Mouse (Mus musculus): Measurements from ENCODE around the gene Sugp2. TPM values are rescaled to one million over a fixed set of nuclear protein-coding genes. Genes with fewer than 3 reads are reported as not detected.

Sugp2 gene
- polyA plus RNA-seq, 1 experiment from 2014 or later = 33.5 TPM

GRCm38 (mm10) chr8:70220236-70220840, 13.7 kb upstream of the Sugp2 start:
- Histone ChIP-seq H3K9me3 (ENCODE audit: low read depth, low read length) (no peaks in the 10 kb centered on the region), H3K4me2 (no peak overlapping the region), H3K27ac (ENCODE audit: low read depth) (no peak overlapping the region), H3K36me3 (ENCODE audit: insufficient read depth) (peaks cover 28% of the 10 kb centered on the region; the same call in 1 of the 2 replicates), H3K4me1 (ENCODE audit: insufficient read depth) (no peaks in the 10 kb centered on the region), H3K4me3 (ENCODE audit: low read depth, low read length) (no peak overlapping the region), H3K27me3 (ENCODE audit: insufficient read depth, low read length) (no peaks in the 10 kb centered on the region), H3K9ac (no peak overlapping the region)
- no peak for DNase-seq
- TF ChIP-seq CTCF (IDR thresholded peaks at IDR 0.05; ENCODE audit: low read depth) = no peak
- 63% methylated on average over 8 of the region's 8 CpGs for WGBS
- no peak for ATAC-seq (ENCODE audit: insufficient read depth)

- WGBS = 95% methylated on average over 3 of the region's 3 CpGs
- Histone ChIP-seq H3K4me1 (ENCODE audit: insufficient read depth) (no peaks in the 10 kb centered on the region), H3K4me2 (no peak overlapping the region), H3K9ac (no peak overlapping the region), H3K27me3 (ENCODE audit: insufficient read depth, low read length) (no peaks in the 10 kb centered on the region), H3K9me3 (ENCODE audit: low read depth, low read length) (no peaks in the 10 kb centered on the region), H3K4me3 (ENCODE audit: low read depth, low read length) (no peak overlapping the region), H3K36me3 (ENCODE audit: insufficient read depth) (peaks cover 33% of the 10 kb centered on the region; the same call in 1 of the 2 replicates), H3K27ac (ENCODE audit: low read depth) (no peak overlapping the region)
- no peak for DNase-seq
- ATAC-seq (ENCODE audit: insufficient read depth) = no peak
- no peak for TF ChIP-seq CTCF (IDR thresholded peaks at IDR 0.05; ENCODE audit: low read depth)
Observed at GRCm38 (mm10) chr8:70220911-70221310, 13.1 kb upstream of the Sugp2 start.

GRCm38 (mm10) chr8:70222041-70222440, 12.0 kb upstream of the Sugp2 start:
- 89% methylated on average over 12 of the region's 12 CpGs for whole genome bisulfite sequencing

GRCm38 (mm10) chr8:70223341-70223740, 10.7 kb upstream of the Sugp2 start:
- DNase-seq (peak; percentile 36), ATAC-seq (ENCODE audit: insufficient read depth) (no peak)
- TF ChIP-seq CTCF (IDR thresholded peaks at IDR 0.05; ENCODE audit: low read depth) = peak; percentile 67
- WGBS = 48% methylated on average over 6 of the region's 6 CpGs
- Histone ChIP-seq H3K27me3 (ENCODE audit: insufficient read depth, low read length) (no peaks in the 10 kb centered on the region), H3K4me2 (no peak overlapping the region), H3K9ac (no peak overlapping the region), H3K4me3 (ENCODE audit: low read depth, low read length) (no peak overlapping the region), H3K4me1 (ENCODE audit: insufficient read depth) (no peaks in the 10 kb centered on the region), H3K36me3 (ENCODE audit: insufficient read depth) (peaks cover 41% of the 10 kb centered on the region; the same call in 1 of the 2 replicates), H3K27ac (ENCODE audit: low read depth) (no peak overlapping the region), H3K9me3 (ENCODE audit: low read depth, low read length) (no peaks in the 10 kb centered on the region)

More at GRCm38 (mm10) chr8:70222041-70222440, 12.0 kb upstream of the Sugp2 start:
- no peaks in the 10 kb centered on the region for H3K4me1 ChIP-seq (ENCODE audit: insufficient read depth)
- no peak overlapping the region for H3K9ac ChIP-seq
- no peak overlapping the region for H3K4me3 ChIP-seq (ENCODE audit: low read depth, low read length)
- TF ChIP-seq CTCF (IDR thresholded peaks at IDR 0.05; ENCODE audit: low read depth) = no peak
- H3K9me3 ChIP-seq (ENCODE audit: low read depth, low read length) = no peaks in the 10 kb centered on the region
- H3K36me3 ChIP-seq (ENCODE audit: insufficient read depth) = peaks cover 37% of the 10 kb centered on the region; the same call in 1 of the 2 replicates
- DNase-seq (no peak), ATAC-seq (ENCODE audit: insufficient read depth) (no peak)
- H3K4me2 ChIP-seq = no peak overlapping the region
- no peaks in the 10 kb centered on the region for H3K27me3 ChIP-seq (ENCODE audit: insufficient read depth, low read length)
- H3K27ac ChIP-seq (ENCODE audit: low read depth) = no peak overlapping the region

GRCm38 (mm10) chr8:70227997-70228396, 6.0 kb upstream of the Sugp2 start:
- H3K4me1 ChIP-seq (ENCODE audit: insufficient read depth) = peaks cover 3% of the 10 kb centered on the region; the same call in 1 of the 2 replicates
- no peak for TF ChIP-seq CTCF (IDR thresholded peaks at IDR 0.05; ENCODE audit: low read depth)
- ATAC-seq (ENCODE audit: insufficient read depth) (no peak), DNase-seq (no peak)
- H3K27me3 ChIP-seq (ENCODE audit: insufficient read depth, low read length) = no peaks in the 10 kb centered on the region
- no peak overlapping the region for H3K27ac ChIP-seq (ENCODE audit: low read depth)
- 73% methylated on average over 4 of the region's 4 CpGs for WGBS
- H3K36me3 ChIP-seq (ENCODE audit: insufficient read depth) = peaks cover 48% of the 10 kb centered on the region
- H3K4me3 ChIP-seq (ENCODE audit: low read depth, low read length) = no peak overlapping the region
- no peak overlapping the region for H3K9ac ChIP-seq
- H3K9me3 ChIP-seq (ENCODE audit: low read depth, low read length) = no peaks in the 10 kb centered on the region
- H3K4me2 ChIP-seq = no peak overlapping the region

GRCm38 (mm10) chr8:70230837-70231236, 3.2 kb upstream of the Sugp2 start:
- 92% methylated on average over 9 of the region's 9 CpGs for WGBS
- Histone ChIP-seq H3K4me1 (ENCODE audit: insufficient read depth) (peaks cover 13% of the 10 kb centered on the region; the same call in 1 of the 2 replicates), H3K36me3 (ENCODE audit: insufficient read depth) (peaks cover 28% of the 10 kb centered on the region), H3K4me3 (ENCODE audit: low read depth, low read length) (no peak overlapping the region), H3K9me3 (ENCODE audit: low read depth, low read length) (no peaks in the 10 kb centered on the region), H3K4me2 (no peak overlapping the region), H3K27ac (ENCODE audit: low read depth) (no peak overlapping the region), H3K9ac (no peak overlapping the region), H3K27me3 (ENCODE audit: insufficient read depth, low read length) (no peaks in the 10 kb centered on the region)
- ATAC-seq (ENCODE audit: insufficient read depth) (no peak), DNase-seq (no peak)
- no peak for TF ChIP-seq CTCF (IDR thresholded peaks at IDR 0.05; ENCODE audit: low read depth)

- H3K4me1 ChIP-seq (ENCODE audit: insufficient read depth) = peaks cover 14% of the 10 kb centered on the region; the same call in 1 of the 2 replicates
- no peaks in the 10 kb centered on the region for H3K27me3 ChIP-seq (ENCODE audit: insufficient read depth, low read length)
- peaks cover 43% of the 10 kb centered on the region for H3K36me3 ChIP-seq (ENCODE audit: insufficient read depth)
- H3K4me2 ChIP-seq = peak overlapping the region; percentile 96
- peak overlapping the region; percentile 79 for H3K4me3 ChIP-seq (ENCODE audit: low read depth, low read length)
- peak overlapping the region; percentile 94; the same call in 1 of the 2 replicates for H3K27ac ChIP-seq (ENCODE audit: low read depth)
- 4% methylated on average over 13 of the region's 13 CpGs for WGBS
- TF ChIP-seq CTCF (IDR thresholded peaks at IDR 0.05; ENCODE audit: low read depth) = no peak
- no peaks in the 10 kb centered on the region for H3K9me3 ChIP-seq (ENCODE audit: low read depth, low read length)
- DNase-seq (no peak), ATAC-seq (ENCODE audit: insufficient read depth) (peak; percentile 10; the same call in 1 of the 2 replicates)
- H3K9ac ChIP-seq = peak overlapping the region; percentile 82
Observed at GRCm38 (mm10) chr8:70233606-70234005, 420 bp upstream of the Sugp2 start.
